Mouse (Mus musculus): Measurements from ENCODE around the gene Trak2.
A peak's percentile ranks its signal among the peaks of the same experiment; 100 is the strongest.
"Not testable (repeated sequence)": the region's sequence is repeated elsewhere in the genome, so short reads cannot be mapped to it uniquely, and the experiment has no call there.

Gene Trak2

GRCm38 (mm10) chr1:58953686-58954434 is 19.4 kb downstream of the Trak2 start:
- DNase-seq (ENCODE audit: low spot score): no peak

- no peak for DNase-seq (ENCODE audit: low spot score)
Observed at GRCm38 (mm10) chr1:58952997-58953396, 20.2 kb downstream of the Trak2 start.

- no peak for DNase-seq (ENCODE audit: low spot score)
Observed at GRCm38 (mm10) chr1:58952526-58952925, 20.7 kb downstream of the Trak2 start.

GRCm38 (mm10) chr1:58951841-58952240 is 21.4 kb downstream of the Trak2 start:
- DNase-seq (ENCODE audit: low spot score): no peak

- no peak for DNase-seq (ENCODE audit: low spot score)
Observed at GRCm38 (mm10) chr1:58950899-58951648, 22.2 kb downstream of the Trak2 start.

- no peak for DNase-seq (ENCODE audit: low spot score)
Observed at GRCm38 (mm10) chr1:58949561-58950106, 23.6 kb downstream of the Trak2 start.

- no peak for DNase-seq (ENCODE audit: low spot score)
Observed at GRCm38 (mm10) chr1:58946718-58947117, 26.5 kb downstream of the Trak2 start.

- DNase-seq (ENCODE audit: low spot score): no peak
Observed at GRCm38 (mm10) chr1:58945960-58946670, 27.1 kb downstream of the Trak2 start.

GRCm38 (mm10) chr1:58945523-58945922 is 27.7 kb downstream of the Trak2 start:
- DNase-seq (ENCODE audit: low spot score): no peak

GRCm38 (mm10) chr1:58937606-58938099 is 35.6 kb downstream of the Trak2 start:
- DNase-seq (ENCODE audit: low spot score): no peak

GRCm38 (mm10) chr1:58936746-58937605 is 36.3 kb downstream of the Trak2 start:
- DNase-seq (ENCODE audit: low spot score): no peak

GRCm38 (mm10) chr1:58926664-58927063 is 46.6 kb downstream of the Trak2 start:
- no peak for DNase-seq (ENCODE audit: low spot score)

- DNase-seq (ENCODE audit: low spot score): no peak
Observed at GRCm38 (mm10) chr1:58917566-58917965, 55.7 kb downstream of the Trak2 start.

GRCm38 (mm10) chr1:58909636-58910272 is 63.5 kb downstream of the Trak2 start:
- DNase-seq (ENCODE audit: low spot score): no peak

- no peak for DNase-seq (ENCODE audit: low spot score)
Observed at GRCm38 (mm10) chr1:58903681-58904080, 69.5 kb downstream of the Trak2 start.

GRCm38 (mm10) chr1:58897561-58897960 is 75.7 kb downstream of the Trak2 start:
- DNase-seq (ENCODE audit: low spot score): peak; percentile 39

- DNase-seq (ENCODE audit: low spot score): not testable (repeated sequence)
Observed at GRCm38 (mm10) chr1:58892386-58892785, 80.8 kb downstream of the Trak2 start.

- not testable (repeated sequence) for DNase-seq (ENCODE audit: low spot score)
Observed at GRCm38 (mm10) chr1:58891481-58892170, 81.6 kb downstream of the Trak2 start.

GRCm38 (mm10) chr1:58890697-58891290 is 82.4 kb downstream of the Trak2 start:
- DNase-seq (ENCODE audit: low spot score): not testable (repeated sequence)

All from MN1 (cell line).